Mouse (Mus musculus) hindbrain, postnatal 0 days (tissue): ENCODE measurements around the gene Apoa4. TPM values are rescaled to one million over a fixed set of nuclear protein-coding genes. Genes with fewer than 3 reads are reported as not detected.

Source experiments
- ATAC-seq: fragments of 200-750 bp; cut with Nextera tagmentation; 2 replicates; pipeline ENCODE4 v1.8.0; 2017; ENCODE audit warnings: mild to moderate bottlenecking, moderate TSS enrichment, moderate library complexity
- DNase-seq: peaks from one replicate; pipeline ENCODE4 v3.0.0-alpha.2; 2015; ENCODE audit warnings: low spot score
- H3K27ac ChIP-seq: fragments of 300-500 bp; sonication (generic); 2 replicates; pipeline ENCODE4 v1.5.1; 2014; ENCODE audit warnings: mild to moderate bottlenecking
- H3K27me3 ChIP-seq: fragments of 300-500 bp; sonication (generic); 2 replicates; pipeline ENCODE4 v1.6.1; 2014; ENCODE audit warnings: low read length, mixed read lengths; ENCODE audit not compliant: insufficient read depth
- H3K36me3 ChIP-seq: fragments of 300-500 bp; sonication (generic); 2 replicates; pipeline ENCODE4 v1.6.1; 2014; ENCODE audit warnings: low read length, mixed read lengths; ENCODE audit not compliant: insufficient read depth
- H3K4me1 ChIP-seq: fragments of 300-500 bp; sonication (generic); 2 replicates; pipeline ENCODE4 v1.6.1; 2014; ENCODE audit warnings: antibody characterized with exemption, low read length, mixed read lengths; ENCODE audit not compliant: insufficient read depth
- H3K4me2 ChIP-seq: fragments of 300-500 bp; sonication (generic); 2 replicates; pipeline ENCODE4 v1.6.1; 2014; ENCODE audit warnings: low read depth, mild to moderate bottlenecking, low read length, moderate library complexity, mixed read lengths
- H3K4me3 ChIP-seq: fragments of 300-500 bp; sonication (generic); 2 replicates; pipeline ENCODE4 v1.5.1; 2014; ENCODE audit warnings: low read length
- H3K9ac ChIP-seq: fragments of 300-500 bp; sonication (generic); replicated peaks from 2 replicates; pipeline ENCODE4 v1.6.1; 2014; ENCODE audit warnings: mild to moderate bottlenecking, low read length, moderate library complexity, mixed read lengths
- H3K9me3 ChIP-seq: fragments of 300-500 bp; sonication (generic); 2 replicates; pipeline ENCODE4 v1.6.1; 2016; ENCODE audit warnings: low read length, mixed read lengths
- CTCF ChIP-seq: IDR thresholded peaks from 2 replicates; pipeline ENCODE4 v1.5.1; 2016; ENCODE audit warnings: antibody characterized with exemption, control low read depth, low read depth
- WGBS: fragments of 180-500 bp; shearing (Covaris S2); extraction: QIAGEN DNeasy Blood & Tissue Kit; methylation state at CpG from one replicate; pipeline ENCODE4 v1.1.7; 2014; 5-methylcytosine and 5-hydroxymethylcytosine counted together
- polyA plus RNA-seq: library from polyadenylated mRNA; unstranded; fragments of >200 nt; fragmentation: Nextera tagmentation; extraction: Ambion mirVana; gene quantifications from 2 replicates; pipeline ENCODE4 v1.2.1, GENCODE M21; 2015
- total RNA-seq: library from RNA; depleted of rRNA; stranded (reverse); fragments of >200 nt; gene quantifications from 2 replicates; pipeline ENCODE4 v1.2.3, GENCODE M21; 2014

Apoa4 gene
- total and polyA plus RNA-seq, 2 experiments from 2014 or later, result not detected

DNA sequence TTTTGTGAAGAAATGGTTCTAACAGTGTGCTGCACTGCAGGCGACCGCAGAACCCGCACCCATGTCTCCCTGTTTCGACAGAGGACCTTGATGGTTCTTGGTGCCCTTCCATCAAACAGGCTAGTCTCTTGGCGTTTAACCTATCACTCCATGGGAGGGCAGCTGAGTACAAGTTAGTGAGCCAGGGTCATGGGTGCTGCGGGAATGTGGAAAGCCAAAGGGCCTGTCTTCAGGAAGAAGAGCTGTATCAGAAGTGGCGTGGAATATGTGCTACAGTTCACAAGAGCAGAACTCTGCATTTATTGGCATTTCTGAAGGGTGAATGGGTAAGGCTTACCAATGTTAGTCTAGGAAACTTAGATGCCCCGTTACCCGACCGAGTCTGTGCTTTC is 25.6 kb upstream of the Apoa4 start:
- WGBS, result 90% methylated on average over 10 of the region's 10 CpGs
- H3K36me3 ChIP-seq, result peaks cover 34% of the 10 kb centered on the region

DNA sequence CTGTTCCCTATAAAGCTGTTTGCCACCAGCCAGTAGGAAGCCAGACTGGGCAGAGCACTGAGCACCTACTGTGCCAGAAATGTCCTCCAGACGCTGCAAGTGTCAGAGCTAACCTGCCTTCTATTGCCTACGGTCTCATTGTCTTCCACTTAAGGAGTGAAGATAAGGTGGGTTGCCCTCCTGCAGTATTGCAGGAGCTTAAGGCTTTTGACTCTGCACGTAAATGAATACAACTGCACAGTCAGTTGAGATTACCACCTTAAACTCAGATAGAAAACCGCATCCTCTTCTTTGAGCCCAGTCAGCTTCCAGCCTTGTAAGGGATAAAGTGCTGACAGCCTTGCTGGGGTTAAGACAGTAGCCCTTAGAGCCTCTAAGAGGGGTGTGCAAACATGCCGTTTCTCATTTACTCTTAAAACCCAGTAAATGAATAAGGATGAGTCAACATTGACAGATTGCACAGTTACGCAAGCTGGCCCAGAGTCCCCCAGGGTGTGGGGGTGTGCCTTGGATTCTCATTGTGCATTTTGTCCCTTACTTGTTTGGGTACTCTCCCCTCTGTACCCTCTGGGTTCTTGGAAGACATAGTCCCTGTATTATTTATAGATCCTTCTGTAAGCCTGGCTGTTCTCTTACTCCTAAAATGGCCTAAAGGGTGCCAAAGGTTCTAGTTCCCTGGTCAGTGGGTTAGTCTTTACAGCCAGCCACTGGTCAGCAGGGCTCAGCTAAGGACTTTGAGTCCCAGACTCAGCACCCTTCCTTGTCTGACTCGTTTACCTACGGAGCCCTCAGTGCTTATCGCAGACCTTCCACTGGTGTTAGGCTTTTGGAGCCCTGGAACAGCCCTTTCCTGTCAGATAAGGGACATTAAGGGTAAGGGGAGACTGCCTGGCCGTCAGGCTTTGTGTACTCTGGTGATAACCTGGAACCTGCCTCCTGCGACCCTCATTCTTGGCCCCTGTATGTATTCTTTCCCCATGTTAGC is 24.9 kb upstream of the Apoa4 start:
- no peak for ATAC-seq
- Histone ChIP-seq H3K36me3 (peaks cover 34% of the 10 kb centered on the region), H3K27ac (no peak overlapping the region), H3K4me1 (no peaks in the 10 kb centered on the region), H3K9me3 (no peaks in the 10 kb centered on the region), H3K9ac (no peak overlapping the region), H3K27me3 (no peaks in the 10 kb centered on the region), H3K4me3 (no peak overlapping the region), H3K4me2 (no peak overlapping the region)
- 86% methylated on average over 11 of the region's 11 CpGs for WGBS
- no peak for TF ChIP-seq CTCF
- no peak for DNase-seq

More for the DNA sequence above, 25.6 kb upstream of the Apoa4 start:
- H3K27me3 ChIP-seq, result no peaks in the 10 kb centered on the region
- H3K4me2 ChIP-seq, result no peak overlapping the region
- no peak for ATAC-seq
- H3K4me1 ChIP-seq, result no peaks in the 10 kb centered on the region
- no peak for DNase-seq
- no peak overlapping the region for H3K4me3 ChIP-seq
- H3K27ac ChIP-seq, result no peak overlapping the region
- H3K9me3 ChIP-seq, result no peaks in the 10 kb centered on the region
- TF ChIP-seq CTCF, result no peak
- no peak overlapping the region for H3K9ac ChIP-seq

DNA sequence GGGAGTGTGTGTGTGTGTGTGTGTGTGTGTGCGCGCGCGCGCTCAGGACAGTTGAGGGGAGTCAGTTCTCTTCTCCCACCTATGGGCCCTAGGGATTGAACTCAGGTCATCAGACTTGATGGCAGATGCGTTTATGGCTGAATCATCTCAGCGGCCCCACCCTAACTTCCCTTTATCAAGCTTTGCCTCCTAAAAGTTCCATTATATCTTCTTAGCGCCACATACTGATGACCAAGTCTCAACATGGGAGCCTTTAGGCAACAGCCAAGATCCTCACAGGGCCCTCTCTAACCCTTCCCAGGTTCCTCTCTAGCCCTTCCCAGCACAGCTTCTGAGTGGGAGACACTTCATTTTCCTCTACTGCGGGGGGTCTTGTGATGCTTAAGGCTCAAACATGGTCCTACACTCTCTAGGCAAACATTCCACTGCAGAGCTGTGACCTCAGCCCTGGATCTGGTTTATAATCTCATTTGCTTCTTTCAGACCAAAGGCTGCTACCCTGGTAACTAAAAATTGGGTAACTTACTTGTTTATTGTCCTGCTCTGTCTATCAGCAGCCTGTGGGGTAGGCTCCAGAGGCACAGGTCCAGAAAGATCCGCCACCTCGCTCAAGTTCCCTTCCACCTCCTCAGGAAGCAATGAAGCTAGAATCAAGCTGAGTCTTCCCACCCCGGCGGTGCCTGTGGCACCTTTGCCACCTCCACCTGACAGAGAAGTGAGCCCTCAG is 23.6 kb upstream of the Apoa4 start:
- Histone ChIP-seq H3K4me1 (no peaks in the 10 kb centered on the region), H3K9me3 (no peaks in the 10 kb centered on the region), H3K4me3 (no peak overlapping the region), H3K4me2 (no peak overlapping the region), H3K27ac (no peak overlapping the region), H3K27me3 (no peaks in the 10 kb centered on the region), H3K36me3 (peaks cover 34% of the 10 kb centered on the region), H3K9ac (no peak overlapping the region)
- TF ChIP-seq CTCF, result no peak
- ATAC-seq (no peak), DNase-seq (no peak)
- 93% methylated on average over 13 of the region's 13 CpGs for WGBS

DNA sequence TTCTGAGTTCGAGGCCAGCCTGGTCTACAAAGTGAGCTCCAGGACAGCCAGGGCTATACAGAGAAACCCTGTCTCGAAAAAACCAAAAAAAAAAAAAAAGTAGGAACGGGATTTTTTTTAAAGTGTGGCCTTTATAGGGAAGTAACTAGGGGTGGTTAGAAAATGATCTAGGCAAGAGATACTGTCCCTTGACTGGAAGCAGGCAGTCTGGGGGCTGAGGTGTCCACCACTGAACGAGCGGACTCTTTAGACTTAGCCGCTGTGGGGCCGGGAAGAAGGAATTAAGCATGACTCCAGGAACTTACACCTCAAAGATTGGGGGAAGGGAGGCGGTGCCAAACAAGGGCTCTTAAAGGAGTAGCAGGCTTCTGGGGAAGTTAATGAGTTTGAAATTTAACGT is 22.3 kb upstream of the Apoa4 start:
- no peak overlapping the region for H3K4me2 ChIP-seq
- 86% methylated on average over 9 of the region's 9 CpGs for WGBS
- H3K9me3 ChIP-seq, result no peaks in the 10 kb centered on the region
- no peak overlapping the region for H3K27ac ChIP-seq
- no peaks in the 10 kb centered on the region for H3K27me3 ChIP-seq
- ATAC-seq, result no peak
- TF ChIP-seq CTCF, result no peak
- no peak overlapping the region for H3K9ac ChIP-seq
- no peak overlapping the region for H3K4me3 ChIP-seq
- H3K36me3 ChIP-seq, result peaks cover 31% of the 10 kb centered on the region
- no peaks in the 10 kb centered on the region for H3K4me1 ChIP-seq
- DNase-seq, result no peak

DNA sequence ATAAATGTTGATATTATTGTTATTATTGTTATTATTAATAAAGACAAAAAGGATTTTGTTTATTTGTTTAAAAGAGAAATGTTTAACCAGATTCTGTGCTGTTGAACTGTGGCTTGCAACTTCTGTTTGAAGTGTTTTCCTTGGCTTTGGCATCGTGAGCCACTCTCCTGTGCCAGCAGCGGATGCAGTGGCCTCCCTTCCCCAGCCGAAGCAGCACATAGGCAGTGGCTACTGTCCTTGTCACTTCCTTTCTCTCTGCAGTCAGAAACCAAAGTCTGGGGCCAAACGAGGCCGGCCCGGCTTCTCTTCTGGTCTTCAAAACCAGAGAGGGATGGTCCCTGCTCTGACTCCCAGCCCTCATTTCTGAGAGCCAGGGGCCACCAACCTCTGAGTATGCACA is 17.4 kb upstream of the Apoa4 start:
- H3K36me3 ChIP-seq, result peaks cover 25% of the 10 kb centered on the region
- no peak overlapping the region for H3K9ac ChIP-seq
- H3K4me3 ChIP-seq, result no peak overlapping the region
- H3K9me3 ChIP-seq, result no peaks in the 10 kb centered on the region
- ATAC-seq, result no peak
- no peak for DNase-seq
- H3K27me3 ChIP-seq, result no peaks in the 10 kb centered on the region
- no peak for TF ChIP-seq CTCF
- H3K4me1 ChIP-seq, result no peaks in the 10 kb centered on the region
- 77% methylated on average over 6 of the region's 6 CpGs for WGBS
- H3K27ac ChIP-seq, result no peak overlapping the region
- no peak overlapping the region for H3K4me2 ChIP-seq

DNA sequence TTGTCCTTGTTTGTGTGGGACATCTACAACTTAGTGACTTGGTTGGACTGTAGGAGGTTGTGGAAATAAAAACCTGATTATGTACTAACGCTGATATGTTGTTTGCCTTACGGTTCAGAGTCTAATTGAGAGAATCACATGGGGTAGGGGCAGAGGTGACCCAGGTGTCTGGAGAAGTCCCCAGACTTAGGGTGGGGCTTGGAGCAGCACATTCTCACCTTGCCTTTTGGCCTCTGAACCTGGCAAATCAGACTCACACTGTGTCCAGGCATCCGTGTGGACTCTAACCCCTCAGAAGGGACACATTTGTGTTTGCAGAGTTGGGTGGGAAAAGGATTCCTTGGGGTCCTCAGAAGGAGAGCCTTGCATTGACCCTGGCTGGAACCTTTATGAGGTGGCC is 16.4 kb upstream of the Apoa4 start:
- no peak overlapping the region for H3K27ac ChIP-seq
- no peaks in the 10 kb centered on the region for H3K27me3 ChIP-seq
- H3K4me1 ChIP-seq, result no peaks in the 10 kb centered on the region
- 93% methylated on average over 3 of the region's 3 CpGs for WGBS
- peaks cover 25% of the 10 kb centered on the region for H3K36me3 ChIP-seq
- no peak overlapping the region for H3K4me2 ChIP-seq
- no peak for TF ChIP-seq CTCF
- no peaks in the 10 kb centered on the region for H3K9me3 ChIP-seq
- no peak overlapping the region for H3K4me3 ChIP-seq
- H3K9ac ChIP-seq, result no peak overlapping the region
- no peak for ATAC-seq
- no peak for DNase-seq
